Mouse (Mus musculus): ENCODE measurements at regions not wholly inside any gene's neighbourhood (a gene's known extent, or its start where the extent isn't known, plus 50 kb on each side); places are given as distances from the start of the nearest gene placed in this dataset.

GRCm38 (mm10) chr2:148107607-148108115 is 60.9 kb upstream of the Foxa2 start:
- Histone ChIP-seq H3K27me3 (ENCODE audit: insufficient read depth, low read length) (no peaks in the 10 kb centered on the region), H3K27ac (ENCODE audit: low read length) (no peak overlapping the region), H3K4me3 (ENCODE audit: low read length) (no peak overlapping the region), H3K4me2 (replicated peaks; ENCODE audit: low read depth, low read length) (no peak overlapping the region), H3K36me3 (ENCODE audit: insufficient read depth, low read length) (no peaks in the 10 kb centered on the region), H3K4me1 (ENCODE audit: insufficient read depth, low read length) (no peaks in the 10 kb centered on the region), H3K9ac (replicated peaks; ENCODE audit: low read length) (no peak overlapping the region), H3K9me3 (ENCODE audit: low read length) (no peaks in the 10 kb centered on the region)
- 60% methylated on average over 5 of the region's 5 CpGs for WGBS
- ATAC-seq (ENCODE audit: low FRiP score, low TSS enrichment) = no peak

- H3K4me2 ChIP-seq (replicated peaks; ENCODE audit: low read depth, low read length) = no peak overlapping the region
- no peak overlapping the region for H3K4me3 ChIP-seq (ENCODE audit: low read length)
- H3K4me1 ChIP-seq (ENCODE audit: insufficient read depth, low read length) = no peaks in the 10 kb centered on the region
- no peaks in the 10 kb centered on the region for H3K36me3 ChIP-seq (ENCODE audit: insufficient read depth, low read length)
- 43% methylated on average over 2 of the region's 2 CpGs for WGBS
- no peaks in the 10 kb centered on the region for H3K9me3 ChIP-seq (ENCODE audit: low read length)
- H3K9ac ChIP-seq (replicated peaks; ENCODE audit: low read length) = no peak overlapping the region
- no peaks in the 10 kb centered on the region for H3K27me3 ChIP-seq (ENCODE audit: insufficient read depth, low read length)
- no peak overlapping the region for H3K27ac ChIP-seq (ENCODE audit: low read length)
- no peak for ATAC-seq (ENCODE audit: low FRiP score, low TSS enrichment)
These were observed 63.4 kb upstream of the Foxa2 start for GRCm38 (mm10) chr2:148110149-148110548.

- Histone ChIP-seq H3K36me3 (ENCODE audit: insufficient read depth, low read length) (no peaks in the 10 kb centered on the region), H3K4me2 (replicated peaks; ENCODE audit: low read depth, low read length) (no peak overlapping the region), H3K4me1 (ENCODE audit: insufficient read depth, low read length) (no peaks in the 10 kb centered on the region), H3K4me3 (ENCODE audit: low read length) (no peak overlapping the region), H3K9me3 (ENCODE audit: low read length) (no peaks in the 10 kb centered on the region), H3K27me3 (ENCODE audit: insufficient read depth, low read length) (no peaks in the 10 kb centered on the region), H3K9ac (replicated peaks; ENCODE audit: low read length) (no peak overlapping the region), H3K27ac (ENCODE audit: low read length) (no peak overlapping the region)
- WGBS = 26% methylated on average over 10 of the region's 10 CpGs
- no peak for ATAC-seq (ENCODE audit: low FRiP score, low TSS enrichment)
These were observed 65.1 kb upstream of the Foxa2 start for GRCm38 (mm10) chr2:148111889-148112288.

GRCm38 (mm10) chr2:148113184-148113583 is 66.4 kb upstream of the Foxa2 start:
- no peak for ATAC-seq (ENCODE audit: low FRiP score, low TSS enrichment)
- no peaks in the 10 kb centered on the region for H3K27me3 ChIP-seq (ENCODE audit: insufficient read depth, low read length)
- H3K36me3 ChIP-seq (ENCODE audit: insufficient read depth, low read length) = no peaks in the 10 kb centered on the region
- no peak overlapping the region for H3K27ac ChIP-seq (ENCODE audit: low read length)
- no peak overlapping the region for H3K4me3 ChIP-seq (ENCODE audit: low read length)
- no peaks in the 10 kb centered on the region for H3K9me3 ChIP-seq (ENCODE audit: low read length)
- H3K4me2 ChIP-seq (replicated peaks; ENCODE audit: low read depth, low read length) = no peak overlapping the region
- no peaks in the 10 kb centered on the region for H3K4me1 ChIP-seq (ENCODE audit: insufficient read depth, low read length)
- no peak overlapping the region for H3K9ac ChIP-seq (replicated peaks; ENCODE audit: low read length)
- 53% methylated on average over 2 of the region's 2 CpGs for WGBS

- H3K36me3 ChIP-seq (ENCODE audit: insufficient read depth, low read length) = no peaks in the 10 kb centered on the region
- no peak overlapping the region for H3K4me3 ChIP-seq (ENCODE audit: low read length)
- H3K4me2 ChIP-seq (replicated peaks; ENCODE audit: low read depth, low read length) = no peak overlapping the region
- H3K4me1 ChIP-seq (ENCODE audit: insufficient read depth, low read length) = no peaks in the 10 kb centered on the region
- H3K27me3 ChIP-seq (ENCODE audit: insufficient read depth, low read length) = no peaks in the 10 kb centered on the region
- H3K9me3 ChIP-seq (ENCODE audit: low read length) = no peaks in the 10 kb centered on the region
- H3K9ac ChIP-seq (replicated peaks; ENCODE audit: low read length) = no peak overlapping the region
- ATAC-seq (ENCODE audit: low FRiP score, low TSS enrichment) = peak; percentile 36; the same call in 1 of the 2 replicates
- H3K27ac ChIP-seq (ENCODE audit: low read length) = no peak overlapping the region
- 22% methylated on average over 4 of the region's 4 CpGs for WGBS
These were observed 67.8 kb upstream of the Foxa2 start for GRCm38 (mm10) chr2:148114600-148114999.

GRCm38 (mm10) chr2:148116033-148116790 is 69.4 kb upstream of the Foxa2 start:
- H3K4me2 ChIP-seq (replicated peaks; ENCODE audit: low read depth, low read length) = no peak overlapping the region
- no peak overlapping the region for H3K4me3 ChIP-seq (ENCODE audit: low read length)
- H3K36me3 ChIP-seq (ENCODE audit: insufficient read depth, low read length) = no peaks in the 10 kb centered on the region
- H3K9ac ChIP-seq (replicated peaks; ENCODE audit: low read length) = no peak overlapping the region
- no peaks in the 10 kb centered on the region for H3K9me3 ChIP-seq (ENCODE audit: low read length)
- no peak overlapping the region for H3K27ac ChIP-seq (ENCODE audit: low read length)
- peak; percentile 53; the same call in 1 of the 2 replicates for ATAC-seq (ENCODE audit: low FRiP score, low TSS enrichment)
- 73% methylated on average over 3 of the region's 3 CpGs for WGBS
- H3K27me3 ChIP-seq (ENCODE audit: insufficient read depth, low read length) = no peaks in the 10 kb centered on the region
- no peaks in the 10 kb centered on the region for H3K4me1 ChIP-seq (ENCODE audit: insufficient read depth, low read length)

GRCm38 (mm10) chr2:148117420-148117819 is 70.7 kb upstream of the Foxa2 start:
- Histone ChIP-seq H3K9me3 (ENCODE audit: low read length) (no peaks in the 10 kb centered on the region), H3K4me1 (ENCODE audit: insufficient read depth, low read length) (no peaks in the 10 kb centered on the region), H3K27me3 (ENCODE audit: insufficient read depth, low read length) (no peaks in the 10 kb centered on the region), H3K4me3 (ENCODE audit: low read length) (no peak overlapping the region), H3K9ac (replicated peaks; ENCODE audit: low read length) (no peak overlapping the region), H3K36me3 (ENCODE audit: insufficient read depth, low read length) (no peaks in the 10 kb centered on the region), H3K4me2 (replicated peaks; ENCODE audit: low read depth, low read length) (no peak overlapping the region), H3K27ac (ENCODE audit: low read length) (no peak overlapping the region)
- 48% methylated on average over 2 of the region's 2 CpGs for WGBS
- ATAC-seq (ENCODE audit: low FRiP score, low TSS enrichment) = no peak

GRCm38 (mm10) chr2:148121885-148122876 is 75.4 kb upstream of the Foxa2 start:
- WGBS = 34% methylated on average over 13 of the region's 13 CpGs
- no peak overlapping the region for H3K9ac ChIP-seq (replicated peaks; ENCODE audit: low read length)
- H3K27me3 ChIP-seq (ENCODE audit: insufficient read depth, low read length) = no peaks in the 10 kb centered on the region
- H3K4me3 ChIP-seq (ENCODE audit: low read length) = no peak overlapping the region
- ATAC-seq (ENCODE audit: low FRiP score, low TSS enrichment) = peak; percentile 46; the same call in 1 of the 2 replicates
- H3K27ac ChIP-seq (ENCODE audit: low read length) = no peak overlapping the region
- H3K36me3 ChIP-seq (ENCODE audit: insufficient read depth, low read length) = no peaks in the 10 kb centered on the region
- H3K9me3 ChIP-seq (ENCODE audit: low read length) = no peaks in the 10 kb centered on the region
- H3K4me2 ChIP-seq (replicated peaks; ENCODE audit: low read depth, low read length) = no peak overlapping the region
- H3K4me1 ChIP-seq (ENCODE audit: insufficient read depth, low read length) = no peaks in the 10 kb centered on the region

GRCm38 (mm10) chr2:148123780-148124179 is 77.0 kb upstream of the Foxa2 start:
- H3K27ac ChIP-seq (ENCODE audit: low read length) = no peak overlapping the region
- H3K4me3 ChIP-seq (ENCODE audit: low read length) = no peak overlapping the region
- 50% methylated on average over 3 of the region's 3 CpGs for WGBS

More at GRCm38 (mm10) chr2:148123780-148124179, 77.0 kb upstream of the Foxa2 start:
- no peak for ATAC-seq (ENCODE audit: low FRiP score, low TSS enrichment)
- no peaks in the 10 kb centered on the region for H3K9me3 ChIP-seq (ENCODE audit: low read length)
- no peaks in the 10 kb centered on the region for H3K36me3 ChIP-seq (ENCODE audit: insufficient read depth, low read length)
- no peaks in the 10 kb centered on the region for H3K27me3 ChIP-seq (ENCODE audit: insufficient read depth, low read length)
- no peaks in the 10 kb centered on the region for H3K4me1 ChIP-seq (ENCODE audit: insufficient read depth, low read length)
- no peak overlapping the region for H3K4me2 ChIP-seq (replicated peaks; ENCODE audit: low read depth, low read length)
- no peak overlapping the region for H3K9ac ChIP-seq (replicated peaks; ENCODE audit: low read length)
